Mouse (Mus musculus) colon, adult 2 months (tissue): Measurements from ENCODE around the gene Nsun7. TPM values are rescaled to one million over a fixed set of nuclear protein-coding genes. Genes with fewer than 3 reads are reported as not detected.

Experiments used
- polyA plus RNA-seq: library from polyadenylated mRNA; depleted of rRNA; stranded (reverse); fragments of >200 nt; gene quantifications from 2 replicates; pipeline ENCODE4 v1.2.3, GENCODE M21; 2012; rRNA removed

Nsun7 gene
- polyA plus RNA-seq: 0.07 TPM in 1 of 2 replicates, not detected in the other

DNA sequence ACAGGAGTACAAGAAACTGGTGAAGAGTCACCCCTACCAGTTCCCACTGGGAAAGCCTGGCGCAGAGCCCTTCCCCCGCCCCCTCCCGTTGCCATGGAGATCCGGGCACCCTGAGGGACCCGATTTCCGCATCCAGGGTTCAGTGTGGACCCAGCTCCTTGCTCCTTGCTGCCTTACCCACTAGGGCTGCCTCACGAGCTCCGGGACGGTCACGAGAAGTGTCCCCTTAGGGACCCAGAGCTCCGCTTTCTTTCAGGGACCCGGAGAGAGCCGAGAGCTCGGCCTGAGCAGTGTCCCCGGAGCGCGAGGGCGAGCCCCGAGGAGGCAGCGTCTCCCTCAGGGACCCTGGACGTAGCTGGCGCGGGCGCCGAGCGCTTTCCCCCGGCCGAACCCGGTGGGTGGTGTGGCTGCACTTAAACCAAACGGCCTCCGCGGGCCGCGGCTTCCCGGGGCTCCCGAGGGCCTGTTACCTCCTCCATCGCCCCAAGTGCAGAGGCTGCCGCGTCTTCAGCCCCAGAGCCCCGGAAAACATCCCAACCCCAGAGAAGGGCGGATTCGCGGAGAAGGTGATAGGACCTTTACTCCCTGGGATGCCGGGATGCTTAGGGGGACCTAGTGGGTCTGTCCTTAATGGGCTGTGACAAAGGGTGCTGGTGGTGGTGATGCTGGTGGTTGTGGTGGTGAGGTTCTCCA, at the start of gene Nsun7:
Gene Nsun7, plus strand, starts transcription at position 142 of the 693 bp plus-strand sequence.

Other genes starting within 250 kb of the Nsun7 start
- 185 and 204 TPM in 2 replicates for gene Rbm47, start 86.8 kb upstream of the Nsun7 start, polyA plus RNA-seq